Mouse (Mus musculus): ENCODE data around the gene Pacsin2. TPM values are rescaled to one million over a fixed set of nuclear protein-coding genes. Genes with fewer than 3 reads are reported as not detected.
A peak's percentile ranks its signal among the peaks of the same experiment; 100 is the strongest.

Pacsin2 gene
- polyA plus RNA-seq, 1 experiment from 2014 or later: 53.3 TPM

GRCm38 (mm10) chr15:83445383-83445782, 19.0 kb downstream of the Pacsin2 start:
- H3K27me3 ChIP-seq: no peaks in the 10 kb centered on the region
- 0 out of 2 replicates have a peak overlapping the region, but pooled peaks have one; percentile 4 for H3K4me2 ChIP-seq (replicated peaks)
- H3K9me3 ChIP-seq: no peaks in the 10 kb centered on the region
- H3K27ac ChIP-seq: peak overlapping the region; percentile 84
- 80% methylated on average over 5 of the region's 5 CpGs for WGBS
- H3K4me3 ChIP-seq: no peak overlapping the region
- H3K36me3 ChIP-seq: no peaks in the 10 kb centered on the region; the same call in 1 of the 2 replicates
- H3K9ac ChIP-seq: no peak overlapping the region
- no peak for ATAC-seq (ENCODE audit: low FRiP score, low read depth)
- H3K4me1 ChIP-seq: peaks cover 45% of the 10 kb centered on the region

GRCm38 (mm10) chr15:83444425-83444824, 20.0 kb downstream of the Pacsin2 start:
- 56% methylated on average over 6 of the region's 6 CpGs for WGBS
- Histone ChIP-seq H3K4me2 (replicated peaks) (no peak overlapping the region), H3K9ac (no peak overlapping the region), H3K4me3 (no peak overlapping the region), H3K9me3 (no peaks in the 10 kb centered on the region), H3K27ac (no peak overlapping the region), H3K4me1 (peaks cover 45% of the 10 kb centered on the region), H3K36me3 (no peaks in the 10 kb centered on the region), H3K27me3 (no peaks in the 10 kb centered on the region)
- no peak for ATAC-seq (ENCODE audit: low FRiP score, low read depth)

GRCm38 (mm10) chr15:83442495-83443037, 21.8 kb downstream of the Pacsin2 start:
- WGBS: 90% methylated on average over 4 of the region's 4 CpGs

GRCm38 (mm10) chr15:83440726-83441125, 23.7 kb downstream of the Pacsin2 start:
- ATAC-seq (ENCODE audit: low FRiP score, low read depth): no peak
- Histone ChIP-seq H3K27ac (no peak overlapping the region), H3K4me3 (no peak overlapping the region), H3K27me3 (no peaks in the 10 kb centered on the region), H3K9me3 (no peaks in the 10 kb centered on the region), H3K4me1 (peaks cover 19% of the 10 kb centered on the region), H3K4me2 (replicated peaks) (no peak overlapping the region), H3K36me3 (no peaks in the 10 kb centered on the region), H3K9ac (no peak overlapping the region)
- 55% methylated on average over 5 of the region's 5 CpGs for WGBS

More at GRCm38 (mm10) chr15:83442495-83443037, 21.8 kb downstream of the Pacsin2 start:
- Histone ChIP-seq H3K36me3 (no peaks in the 10 kb centered on the region), H3K9ac (no peak overlapping the region), H3K9me3 (no peaks in the 10 kb centered on the region), H3K4me3 (no peak overlapping the region), H3K27me3 (no peaks in the 10 kb centered on the region), H3K4me2 (replicated peaks) (no peak overlapping the region), H3K4me1 (peaks cover 32% of the 10 kb centered on the region), H3K27ac (no peak overlapping the region)
- no peak for ATAC-seq (ENCODE audit: low FRiP score, low read depth)

GRCm38 (mm10) chr15:83436541-83436940, 27.9 kb downstream of the Pacsin2 start:
- H3K9ac ChIP-seq: no peak overlapping the region
- no peak for ATAC-seq (ENCODE audit: low FRiP score, low read depth)
- H3K36me3 ChIP-seq: no peaks in the 10 kb centered on the region
- H3K27me3 ChIP-seq: no peaks in the 10 kb centered on the region
- H3K4me3 ChIP-seq: no peak overlapping the region
- H3K4me1 ChIP-seq: peaks cover 41% of the 10 kb centered on the region
- H3K27ac ChIP-seq: no peak overlapping the region
- no peaks in the 10 kb centered on the region for H3K9me3 ChIP-seq
- WGBS: 94% methylated on average over 9 of the region's 9 CpGs
- H3K4me2 ChIP-seq (replicated peaks): no peak overlapping the region

- Histone ChIP-seq H3K9me3 (no peaks in the 10 kb centered on the region), H3K4me2 (replicated peaks) (no peak overlapping the region), H3K9ac (no peak overlapping the region), H3K36me3 (no peaks in the 10 kb centered on the region), H3K27me3 (no peaks in the 10 kb centered on the region), H3K4me3 (no peak overlapping the region), H3K27ac (no peak overlapping the region; the same call in 1 of the 2 replicates), H3K4me1 (peaks cover 41% of the 10 kb centered on the region)
- no peak for ATAC-seq (ENCODE audit: low FRiP score, low read depth)
- WGBS: 66% methylated on average over 8 of the region's 8 CpGs
Measured at GRCm38 (mm10) chr15:83435324-83436090, 28.9 kb downstream of the Pacsin2 start.

GRCm38 (mm10) chr15:83434692-83435091, 29.7 kb downstream of the Pacsin2 start:
- no peak overlapping the region for H3K4me3 ChIP-seq
- H3K4me2 ChIP-seq (replicated peaks): no peak overlapping the region
- no peaks in the 10 kb centered on the region for H3K27me3 ChIP-seq
- 80% methylated on average over 4 of the region's 4 CpGs for WGBS
- H3K9me3 ChIP-seq: no peaks in the 10 kb centered on the region
- H3K27ac ChIP-seq: no peak overlapping the region
- no peak for ATAC-seq (ENCODE audit: low FRiP score, low read depth)
- H3K4me1 ChIP-seq: peaks cover 42% of the 10 kb centered on the region
- H3K9ac ChIP-seq: no peak overlapping the region
- no peaks in the 10 kb centered on the region for H3K36me3 ChIP-seq

- H3K4me2 ChIP-seq (replicated peaks): no peak overlapping the region
- H3K4me3 ChIP-seq: no peak overlapping the region
- no peak overlapping the region for H3K9ac ChIP-seq
- H3K27me3 ChIP-seq: no peaks in the 10 kb centered on the region
- WGBS: 85% methylated on average over 2 of the region's 2 CpGs
- no peak for ATAC-seq (ENCODE audit: low FRiP score, low read depth)
- no peaks in the 10 kb centered on the region for H3K36me3 ChIP-seq
- no peaks in the 10 kb centered on the region for H3K9me3 ChIP-seq
- H3K27ac ChIP-seq: peak overlapping the region; percentile 70; the same call in 1 of the 2 replicates
- H3K4me1 ChIP-seq: peaks cover 44% of the 10 kb centered on the region
Measured at GRCm38 (mm10) chr15:83433344-83433743, 31.1 kb downstream of the Pacsin2 start.

GRCm38 (mm10) chr15:83432231-83433031, 32.0 kb downstream of the Pacsin2 start:
- ATAC-seq (ENCODE audit: low FRiP score, low read depth): no peak
- no peaks in the 10 kb centered on the region for H3K36me3 ChIP-seq
- no peaks in the 10 kb centered on the region for H3K9me3 ChIP-seq
- no peaks in the 10 kb centered on the region for H3K27me3 ChIP-seq
- H3K9ac ChIP-seq: 0 out of 2 replicates have a peak overlapping the region, but pooled peaks have one; percentile 26
- peak overlapping the region; percentile 21 for H3K4me2 ChIP-seq (replicated peaks)
- H3K27ac ChIP-seq: peak overlapping the region; percentile 70; the same call in 1 of the 2 replicates
- no peak overlapping the region for H3K4me3 ChIP-seq
- peaks cover 47% of the 10 kb centered on the region for H3K4me1 ChIP-seq
- WGBS: 53% methylated on average over 15 of the region's 15 CpGs

GRCm38 (mm10) chr15:83430986-83431763, 33.2 kb downstream of the Pacsin2 start:
- Histone ChIP-seq H3K4me2 (replicated peaks) (no peak overlapping the region), H3K27me3 (no peaks in the 10 kb centered on the region), H3K9ac (no peak overlapping the region), H3K27ac (no peak overlapping the region), H3K9me3 (no peaks in the 10 kb centered on the region), H3K4me3 (no peak overlapping the region), H3K36me3 (no peaks in the 10 kb centered on the region), H3K4me1 (peaks cover 51% of the 10 kb centered on the region)
- WGBS: 88% methylated on average over 14 of the region's 14 CpGs
- no peak for ATAC-seq (ENCODE audit: low FRiP score, low read depth)

- Histone ChIP-seq H3K27me3 (no peaks in the 10 kb centered on the region), H3K9ac (no peak overlapping the region), H3K9me3 (no peaks in the 10 kb centered on the region), H3K36me3 (no peaks in the 10 kb centered on the region), H3K4me2 (replicated peaks) (no peak overlapping the region), H3K4me1 (peaks cover 51% of the 10 kb centered on the region), H3K4me3 (no peak overlapping the region), H3K27ac (no peak overlapping the region)
- no peak for ATAC-seq (ENCODE audit: low FRiP score, low read depth)
- WGBS: 71% methylated on average over 7 of the region's 7 CpGs
Measured at GRCm38 (mm10) chr15:83430419-83430818, 34.0 kb downstream of the Pacsin2 start.

All from limb, embryonic 13.5 days (tissue).